Mouse (Mus musculus) midbrain, embryonic 15.5 days (tissue): ENCODE data around the gene Irgm2. TPM values are rescaled to one million over a fixed set of nuclear protein-coding genes. Genes with fewer than 3 reads are reported as not detected.

Experiments
- polyA plus RNA-seq: library from polyadenylated mRNA; unstranded; fragments of >200 nt; fragmentation: Nextera tagmentation; extraction: Ambion mirVana; gene quantifications from 2 replicates; pipeline ENCODE4 v1.2.1, GENCODE M21; 2015

The Irgm2 gene
- polyA plus RNA-seq, 1 experiment from 2014 or later, result 1.2 TPM

Other genes starting within 250 kb of the Irgm2 start
- 22.1 and 22.8 TPM in 2 replicates for gene Larp1, start 190.6 kb upstream of the Irgm2 start, polyA plus RNA-seq
- 0.15 and 0.18 TPM in 2 replicates for gene Gm12248, start 106.5 kb upstream of the Irgm2 start, polyA plus RNA-seq
- gene Cnot8, start 95.5 kb upstream of the Irgm2 start, polyA plus RNA-seq, result 115 and 116 TPM in 2 replicates
- gene Gemin5, start 31.1 kb upstream of the Irgm2 start, polyA plus RNA-seq, result 14.0 and 15.1 TPM in 2 replicates
- 93.1 and 95.2 TPM in 2 replicates for gene Mrpl22, start 28.0 kb upstream of the Irgm2 start, polyA plus RNA-seq
- gene Igtp, start 62 bp upstream of the Irgm2 start, polyA plus RNA-seq, result 1.3 and 1.9 TPM in 2 replicates
- not detected in 2 replicates for gene 4930438A08Rik, start 75.2 kb downstream of the Irgm2 start, polyA plus RNA-seq
- 30.5 and 32.5 TPM in 2 replicates for gene Zfp692, start 107.5 kb downstream of the Irgm2 start, polyA plus RNA-seq
- gene Zfp672, start 130.7 kb downstream of the Irgm2 start, polyA plus RNA-seq, result 40.6 and 42.7 TPM in 2 replicates
- gene Sh3bp5l, start 131.1 kb downstream of the Irgm2 start, polyA plus RNA-seq, result 53.4 and 55.8 TPM in 2 replicates
- 0.31 TPM in 1 of 2 replicates, not detected in the other for gene Lypd8, start 179.4 kb downstream of the Irgm2 start, polyA plus RNA-seq
- gene 1810065E05Rik, start 221.5 kb downstream of the Irgm2 start, polyA plus RNA-seq, result not detected in 2 replicates
- gene Gm12253, start 232.9 kb downstream of the Irgm2 start, polyA plus RNA-seq, result not detected in 2 replicates